Mouse (Mus musculus): ENCODE measurements around the gene Tubb4a. TPM values are rescaled to one million over a fixed set of nuclear protein-coding genes. Genes with fewer than 3 reads are reported as not detected.

The Tubb4a gene
- polyA plus RNA-seq, 1 experiment from 2014 or later: 22.6 TPM

- Histone ChIP-seq H3K36me3 (ENCODE audit: control insufficient read depth, insufficient read depth, low read length) (no peaks in the 10 kb centered on the region), H3K4me2 (ENCODE audit: low read depth, low read length) (no peak overlapping the region), H3K9ac (ENCODE audit: low read depth, low read length) (no peak overlapping the region), H3K27me3 (replicated peaks; ENCODE audit: control insufficient read depth, insufficient read depth, low read length) (no peaks in the 10 kb centered on the region), H3K4me3 (ENCODE audit: low read length) (no peak overlapping the region), H3K27ac (ENCODE audit: low read length) (no peak overlapping the region), H3K4me1 (ENCODE audit: control insufficient read depth, insufficient read depth, low read length) (peaks cover 4% of the 10 kb centered on the region; the same call in 1 of the 2 replicates), H3K9me3 (ENCODE audit: control insufficient read depth, low read length) (no peaks in the 10 kb centered on the region)
- peak; percentile 93 for ATAC-seq
- WGBS: 2% methylated on average over 11 of the region's 11 CpGs
Observed at GRCm38 (mm10) chr17:57118524-57119349, 31.2 kb upstream of the Tubb4a start.

DNA sequence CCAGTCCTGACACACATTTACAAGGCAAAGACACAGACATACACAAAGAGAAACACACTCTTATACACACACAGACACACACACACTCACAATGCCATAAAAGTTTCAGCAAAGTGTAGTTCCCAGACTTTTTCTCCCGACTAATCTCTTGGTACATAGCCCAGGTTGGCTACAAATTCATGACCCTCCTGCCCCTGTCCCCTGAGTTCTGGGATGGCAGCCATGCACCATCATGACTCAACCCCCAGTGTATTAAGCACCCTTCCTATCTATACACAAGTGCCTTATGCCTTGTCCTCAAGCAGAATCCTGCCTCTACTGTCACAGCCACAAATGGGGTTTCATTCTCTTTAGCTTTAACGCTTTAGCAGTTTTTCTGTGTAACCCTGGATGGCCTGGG is 29.2 kb upstream of the Tubb4a start:
- WGBS: 67% methylated on average over 2 of the region's 2 CpGs
- Histone ChIP-seq H3K4me2 (ENCODE audit: low read depth, low read length) (no peak overlapping the region), H3K4me1 (ENCODE audit: control insufficient read depth, insufficient read depth, low read length) (peaks cover 4% of the 10 kb centered on the region; the same call in 1 of the 2 replicates), H3K36me3 (ENCODE audit: control insufficient read depth, insufficient read depth, low read length) (no peaks in the 10 kb centered on the region), H3K27me3 (replicated peaks; ENCODE audit: control insufficient read depth, insufficient read depth, low read length) (no peaks in the 10 kb centered on the region), H3K4me3 (ENCODE audit: low read length) (no peak overlapping the region), H3K27ac (ENCODE audit: low read length) (no peak overlapping the region), H3K9ac (ENCODE audit: low read depth, low read length) (no peak overlapping the region), H3K9me3 (ENCODE audit: control insufficient read depth, low read length) (no peaks in the 10 kb centered on the region)
- ATAC-seq: no peak

DNA sequence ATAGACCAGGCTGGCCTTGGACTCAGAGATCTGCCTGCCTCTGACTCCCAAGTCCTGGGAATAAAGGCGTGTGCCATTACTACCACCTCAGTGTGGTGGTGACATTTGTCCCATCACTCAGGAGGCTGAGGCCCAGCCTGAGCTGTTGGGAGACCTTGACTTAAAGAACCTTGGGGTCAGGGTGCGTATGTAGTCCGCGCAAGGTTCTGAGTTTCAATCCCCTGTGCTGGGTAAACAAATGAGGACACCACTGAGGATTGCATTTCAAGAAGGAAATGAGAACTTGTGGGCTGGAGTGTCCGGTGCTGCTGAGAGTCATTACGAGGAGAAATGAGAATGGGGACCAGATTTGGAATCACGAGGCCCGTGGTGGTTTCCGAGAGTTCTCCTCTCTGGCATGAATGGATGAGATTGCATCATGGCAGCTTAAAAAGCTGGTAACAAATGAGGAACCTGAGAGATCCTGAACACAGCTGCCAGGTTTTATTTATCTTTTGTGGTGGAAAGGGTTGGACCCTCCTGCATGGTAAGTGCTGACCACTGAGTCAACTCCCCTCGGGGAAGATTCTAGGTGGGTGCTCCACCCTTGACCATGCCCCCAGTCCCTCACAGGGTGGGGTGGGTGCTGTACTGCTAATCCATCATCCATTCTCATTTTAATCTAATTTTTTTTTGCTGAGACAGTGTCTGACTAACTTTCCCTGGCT is 25.3 kb upstream of the Tubb4a start:
- H3K4me3 ChIP-seq (ENCODE audit: low read length): no peak overlapping the region
- no peak overlapping the region for H3K27ac ChIP-seq (ENCODE audit: low read length)
- ATAC-seq: no peak
- no peaks in the 10 kb centered on the region for H3K4me1 ChIP-seq (ENCODE audit: control insufficient read depth, insufficient read depth, low read length)
- H3K27me3 ChIP-seq (replicated peaks; ENCODE audit: control insufficient read depth, insufficient read depth, low read length): no peaks in the 10 kb centered on the region
- H3K9me3 ChIP-seq (ENCODE audit: control insufficient read depth, low read length): no peaks in the 10 kb centered on the region
- no peaks in the 10 kb centered on the region for H3K36me3 ChIP-seq (ENCODE audit: control insufficient read depth, insufficient read depth, low read length)
- H3K9ac ChIP-seq (ENCODE audit: low read depth, low read length): no peak overlapping the region
- no peak overlapping the region for H3K4me2 ChIP-seq (ENCODE audit: low read depth, low read length)
- 78% methylated on average over 10 of the region's 10 CpGs for WGBS

GRCm38 (mm10) chr17:57110005-57110404 is 22.4 kb upstream of the Tubb4a start:
- Histone ChIP-seq H3K4me2 (ENCODE audit: low read depth, low read length) (no peak overlapping the region), H3K4me3 (ENCODE audit: low read length) (no peak overlapping the region), H3K9ac (ENCODE audit: low read depth, low read length) (no peak overlapping the region), H3K27ac (ENCODE audit: low read length) (no peak overlapping the region), H3K36me3 (ENCODE audit: control insufficient read depth, insufficient read depth, low read length) (no peaks in the 10 kb centered on the region), H3K4me1 (ENCODE audit: control insufficient read depth, insufficient read depth, low read length) (peaks cover 5% of the 10 kb centered on the region; the same call in 1 of the 2 replicates), H3K9me3 (ENCODE audit: control insufficient read depth, low read length) (no peaks in the 10 kb centered on the region), H3K27me3 (replicated peaks; ENCODE audit: control insufficient read depth, insufficient read depth, low read length) (no peaks in the 10 kb centered on the region)
- WGBS: 80% methylated on average over 1 of the region's 1 CpGs
- ATAC-seq: no peak

DNA sequence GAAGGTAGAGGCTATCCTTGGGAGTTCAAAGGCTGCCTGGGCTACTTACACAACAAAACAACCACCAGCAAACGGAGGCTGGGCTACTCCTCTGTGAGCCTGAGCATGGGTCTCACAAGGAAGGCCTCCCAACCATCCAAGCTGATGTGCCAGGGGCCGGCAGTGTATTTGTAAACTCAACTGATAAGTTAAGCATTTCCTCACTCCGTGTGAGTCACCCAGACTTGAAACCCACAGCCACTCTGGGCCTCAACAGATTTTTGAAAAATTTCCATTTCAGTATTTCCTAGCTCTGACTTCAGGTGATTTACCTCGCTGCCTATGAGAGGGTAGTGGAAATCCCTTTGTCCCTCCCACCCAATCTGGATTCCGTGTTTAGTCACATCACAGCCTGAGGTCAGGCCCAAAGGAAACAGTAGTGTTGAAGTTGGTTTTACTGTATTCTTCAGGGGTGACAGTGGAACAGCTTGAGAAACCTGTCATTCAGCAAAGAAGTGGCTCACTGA is 21.1 kb upstream of the Tubb4a start:
- H3K27ac ChIP-seq (ENCODE audit: low read length): no peak overlapping the region
- no peaks in the 10 kb centered on the region for H3K36me3 ChIP-seq (ENCODE audit: control insufficient read depth, insufficient read depth, low read length)
- no peaks in the 10 kb centered on the region for H3K27me3 ChIP-seq (replicated peaks; ENCODE audit: control insufficient read depth, insufficient read depth, low read length)
- H3K9me3 ChIP-seq (ENCODE audit: control insufficient read depth, low read length): no peaks in the 10 kb centered on the region
- H3K4me3 ChIP-seq (ENCODE audit: low read length): no peak overlapping the region
- H3K4me2 ChIP-seq (ENCODE audit: low read depth, low read length): no peak overlapping the region
- no peak for ATAC-seq
- H3K9ac ChIP-seq (ENCODE audit: low read depth, low read length): no peak overlapping the region
- 48% methylated on average over 5 of the region's 5 CpGs for WGBS
- H3K4me1 ChIP-seq (ENCODE audit: control insufficient read depth, insufficient read depth, low read length): peaks cover 13% of the 10 kb centered on the region

DNA sequence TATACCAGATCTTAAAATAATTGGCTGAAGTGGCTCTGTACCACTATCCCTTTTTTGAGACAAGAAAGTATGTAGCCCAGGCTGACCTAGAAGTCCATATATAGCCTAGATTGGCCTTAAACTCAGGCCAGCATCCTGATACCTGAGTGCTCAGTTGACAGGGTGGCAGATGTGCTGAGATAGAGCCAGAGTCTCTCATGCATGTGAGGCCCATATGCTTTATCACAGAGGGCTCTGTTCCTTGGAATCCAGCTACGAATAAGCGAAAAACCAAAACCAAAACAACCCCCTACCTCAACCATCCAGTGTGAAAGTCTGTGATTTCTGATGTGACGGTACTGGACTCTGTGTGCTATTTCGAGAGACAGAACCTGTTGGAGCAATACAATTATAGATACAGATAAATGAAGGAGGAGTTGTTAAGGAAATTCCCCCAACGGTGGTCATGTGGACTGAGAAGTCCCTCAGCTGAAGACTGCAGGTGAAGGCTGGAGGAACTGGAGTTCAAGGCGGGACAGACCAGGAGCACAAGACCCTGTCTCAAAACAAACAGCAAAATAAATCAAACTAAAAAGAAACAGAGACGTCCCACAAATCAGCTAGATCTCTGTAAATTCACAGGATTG is 20.6 kb upstream of the Tubb4a start:
- H3K4me3 ChIP-seq (ENCODE audit: low read length): no peak overlapping the region
- no peak overlapping the region for H3K4me2 ChIP-seq (ENCODE audit: low read depth, low read length)
- H3K36me3 ChIP-seq (ENCODE audit: control insufficient read depth, insufficient read depth, low read length): no peaks in the 10 kb centered on the region
- H3K27ac ChIP-seq (ENCODE audit: low read length): no peak overlapping the region
- WGBS: 77% methylated on average over 7 of the region's 7 CpGs
- no peaks in the 10 kb centered on the region for H3K9me3 ChIP-seq (ENCODE audit: control insufficient read depth, low read length)
- no peak for ATAC-seq
- H3K4me1 ChIP-seq (ENCODE audit: control insufficient read depth, insufficient read depth, low read length): peaks cover 13% of the 10 kb centered on the region
- no peak overlapping the region for H3K9ac ChIP-seq (ENCODE audit: low read depth, low read length)
- no peaks in the 10 kb centered on the region for H3K27me3 ChIP-seq (replicated peaks; ENCODE audit: control insufficient read depth, insufficient read depth, low read length)

DNA sequence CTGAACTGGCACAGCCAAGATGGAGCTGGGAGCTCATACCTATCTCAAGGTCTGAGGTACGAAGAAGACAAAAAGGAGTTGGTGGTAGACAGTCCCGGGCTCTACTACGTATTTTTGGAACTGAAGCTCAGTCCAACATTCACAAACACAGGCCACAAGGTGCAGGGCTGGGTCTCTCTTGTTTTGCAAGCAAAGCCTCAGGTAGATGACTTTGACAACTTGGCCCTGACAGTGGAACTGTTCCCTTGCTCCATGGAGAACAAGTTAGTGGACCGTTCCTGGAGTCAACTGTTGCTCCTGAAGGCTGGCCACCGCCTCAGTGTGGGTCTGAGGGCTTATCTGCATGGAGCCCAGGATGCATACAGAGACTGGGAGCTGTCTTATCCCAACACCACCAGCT is 19.5 kb upstream of the Tubb4a start:
- Histone ChIP-seq H3K4me3 (ENCODE audit: low read length) (no peak overlapping the region), H3K36me3 (ENCODE audit: control insufficient read depth, insufficient read depth, low read length) (peaks cover 2% of the 10 kb centered on the region; the same call in 1 of the 2 replicates), H3K27ac (ENCODE audit: low read length) (no peak overlapping the region), H3K27me3 (replicated peaks; ENCODE audit: control insufficient read depth, insufficient read depth, low read length) (no peaks in the 10 kb centered on the region), H3K4me2 (ENCODE audit: low read depth, low read length) (no peak overlapping the region), H3K4me1 (ENCODE audit: control insufficient read depth, insufficient read depth, low read length) (peaks cover 13% of the 10 kb centered on the region), H3K9me3 (ENCODE audit: control insufficient read depth, low read length) (no peaks in the 10 kb centered on the region), H3K9ac (ENCODE audit: low read depth, low read length) (no peak overlapping the region)
- ATAC-seq: no peak
- WGBS: 90% methylated on average over 5 of the region's 5 CpGs

DNA sequence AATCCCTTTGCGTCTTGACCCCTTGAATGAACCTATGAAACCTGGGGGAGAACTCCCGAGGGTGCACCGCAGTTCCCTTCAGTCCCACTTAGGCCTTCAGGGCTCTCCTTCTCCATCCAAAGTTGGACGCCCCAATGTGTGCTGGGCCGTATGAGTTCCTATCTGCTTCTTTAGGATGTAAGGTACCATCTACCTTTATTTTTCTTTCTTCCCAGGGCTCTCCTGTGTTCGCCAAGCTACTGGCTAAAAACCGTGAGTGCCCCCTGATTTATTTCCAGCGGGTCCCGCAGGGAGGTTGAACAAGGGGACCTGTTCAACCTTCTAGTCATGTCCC is 18.4 kb upstream of the Tubb4a start:
- no peaks in the 10 kb centered on the region for H3K27me3 ChIP-seq (replicated peaks; ENCODE audit: control insufficient read depth, insufficient read depth, low read length)
- WGBS: 14% methylated on average over 9 of the region's 9 CpGs
- no peak for ATAC-seq
- no peaks in the 10 kb centered on the region for H3K9me3 ChIP-seq (ENCODE audit: control insufficient read depth, low read length)
- peaks cover 2% of the 10 kb centered on the region; the same call in 1 of the 2 replicates for H3K36me3 ChIP-seq (ENCODE audit: control insufficient read depth, insufficient read depth, low read length)
- H3K4me1 ChIP-seq (ENCODE audit: control insufficient read depth, insufficient read depth, low read length): peaks cover 13% of the 10 kb centered on the region
- peak overlapping the region; percentile 76 for H3K9ac ChIP-seq (ENCODE audit: low read depth, low read length)
- no peak overlapping the region for H3K27ac ChIP-seq (ENCODE audit: low read length)
- peak overlapping the region; percentile 89 for H3K4me2 ChIP-seq (ENCODE audit: low read depth, low read length)
- H3K4me3 ChIP-seq (ENCODE audit: low read length): peak overlapping the region; percentile 68

Data from intestine, embryonic 16.5 days (tissue).